Mouse (Mus musculus): Measurements from ENCODE around the gene Tbc1d16.

Gene Tbc1d16

DNA sequence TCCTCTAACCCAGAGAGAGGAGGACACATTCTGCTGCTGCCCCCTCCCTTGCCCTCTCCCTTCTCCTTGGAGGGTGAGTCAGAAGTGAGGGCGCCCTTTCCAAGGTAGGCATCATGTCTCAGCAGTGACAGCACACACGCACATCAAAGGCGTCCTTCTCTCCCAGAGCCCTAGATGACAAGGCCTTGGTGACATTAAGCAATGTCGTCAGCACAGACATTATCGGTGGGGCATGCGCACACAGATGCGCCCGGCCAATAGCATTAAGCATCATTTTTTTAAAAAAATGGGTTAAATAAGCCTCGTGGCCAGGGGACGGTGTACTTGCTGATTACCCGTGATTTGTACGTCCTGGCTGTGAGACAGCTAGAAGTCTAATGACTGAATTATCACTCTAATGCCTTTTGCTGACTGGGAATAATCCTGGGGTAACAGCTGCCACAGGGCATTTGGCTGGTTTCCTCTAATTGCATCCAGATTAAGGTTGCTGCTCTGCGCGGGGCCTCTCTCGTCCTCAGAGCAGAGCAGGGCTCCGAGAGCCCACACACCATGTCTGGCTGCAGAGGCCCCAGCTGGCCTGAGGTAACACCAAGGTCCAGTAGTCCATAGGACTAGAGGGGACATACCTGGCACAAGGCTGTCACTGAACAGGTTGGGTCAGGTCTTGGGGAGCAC lies 83.4 kb downstream of the Tbc1d16 start:
- no peak for DNase-seq (ENCODE audit: low spot score in 2 of 2)

DNA sequence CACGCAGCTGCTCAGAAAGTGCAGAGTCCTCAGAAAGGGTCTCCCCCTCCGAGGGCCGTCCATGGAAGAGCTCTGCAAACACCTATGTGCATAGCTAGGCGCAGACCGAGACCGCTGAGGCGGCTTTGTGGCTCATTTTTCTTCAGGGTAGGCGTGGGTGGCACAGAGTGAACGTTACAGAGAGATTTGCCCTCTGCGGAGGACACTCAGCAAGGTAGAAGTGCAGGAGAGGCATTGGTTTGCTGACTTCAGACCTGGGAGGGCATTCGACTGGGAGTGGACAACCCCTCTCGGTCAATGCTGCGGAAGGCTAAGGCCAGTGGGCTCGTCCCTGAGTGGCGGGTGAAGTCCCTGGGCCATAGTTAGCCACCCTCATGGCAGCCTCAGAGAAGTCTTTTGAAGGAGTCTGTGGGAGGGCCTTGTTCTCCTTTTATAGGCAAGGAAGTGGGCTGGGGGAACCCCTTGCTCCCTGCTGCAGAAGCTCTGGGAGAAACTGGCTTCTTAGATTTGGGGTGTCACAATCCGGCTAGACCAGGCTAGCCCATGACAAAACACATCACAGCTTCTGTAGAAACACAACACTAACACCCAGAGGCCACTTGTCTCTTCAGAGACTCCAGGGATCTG lies 84.8 kb downstream of the Tbc1d16 start:
- DNase-seq (ENCODE audit: low spot score in 2 of 2) = no peak

DNA sequence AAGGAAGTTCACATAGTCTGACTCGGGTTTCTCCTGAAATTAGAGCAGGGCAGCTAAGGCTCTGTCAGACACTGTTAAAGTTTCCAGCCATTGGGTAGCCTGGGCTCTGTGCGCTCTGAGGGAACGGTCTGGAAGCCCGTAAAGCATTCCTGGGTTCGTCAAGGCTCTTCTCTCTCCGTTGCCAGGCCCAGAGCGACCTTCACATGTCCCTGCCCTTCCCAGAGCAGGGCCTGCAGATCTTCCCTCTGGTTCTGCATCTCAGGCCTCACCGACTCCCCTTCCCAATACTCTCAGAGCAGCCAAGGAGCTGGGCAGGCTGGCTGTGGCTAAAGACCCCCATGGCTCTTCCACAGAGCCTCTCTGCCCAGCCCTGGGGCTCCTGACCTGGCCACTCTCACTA lies 85.7 kb downstream of the Tbc1d16 start:
- no peak for DNase-seq (ENCODE audit: low spot score in 2 of 2)

DNA sequence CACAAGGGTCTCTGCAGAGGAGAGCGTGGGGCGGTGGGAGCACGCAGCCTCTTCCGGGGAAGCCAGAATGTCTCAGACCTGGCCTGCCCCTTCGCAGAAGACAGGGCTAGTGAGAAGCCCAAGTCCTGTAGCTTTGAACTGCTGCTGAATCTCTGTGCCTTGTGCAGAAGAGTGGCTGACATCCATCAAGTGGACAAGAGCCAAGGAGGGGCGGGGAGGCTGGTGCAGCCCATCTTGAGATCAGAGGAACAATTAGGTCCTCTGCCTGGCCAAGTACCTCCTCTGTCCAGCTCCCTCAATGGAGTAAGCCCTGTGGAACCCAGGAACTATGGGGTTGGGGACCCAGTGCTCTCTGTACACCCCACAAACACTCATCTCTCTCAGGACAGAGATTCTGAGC lies 89.3 kb downstream of the Tbc1d16 start:
- DNase-seq (ENCODE audit: low spot score in 2 of 2) = no peak

DNA sequence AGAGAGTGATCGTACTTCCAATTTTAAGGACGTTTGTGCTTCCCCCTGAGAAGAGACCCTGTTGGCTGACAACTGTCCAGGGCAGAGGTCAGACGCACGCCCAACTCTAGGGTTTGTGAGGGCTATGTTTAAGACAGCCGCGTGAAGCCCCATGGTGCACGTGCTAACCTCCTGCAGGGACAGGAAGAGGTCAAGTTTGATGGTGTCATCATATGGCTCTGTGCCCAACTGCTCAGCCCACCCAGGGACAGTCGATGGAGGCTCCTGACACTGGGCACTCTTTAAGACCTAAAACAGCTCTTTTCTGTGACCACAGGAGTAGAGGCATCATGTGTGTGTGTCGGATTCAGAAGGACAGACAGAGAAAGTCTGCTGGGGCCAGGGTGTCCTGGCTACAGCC lies 90.1 kb downstream of the Tbc1d16 start:
- no peak for DNase-seq (ENCODE audit: low spot score in 2 of 2)

DNA sequence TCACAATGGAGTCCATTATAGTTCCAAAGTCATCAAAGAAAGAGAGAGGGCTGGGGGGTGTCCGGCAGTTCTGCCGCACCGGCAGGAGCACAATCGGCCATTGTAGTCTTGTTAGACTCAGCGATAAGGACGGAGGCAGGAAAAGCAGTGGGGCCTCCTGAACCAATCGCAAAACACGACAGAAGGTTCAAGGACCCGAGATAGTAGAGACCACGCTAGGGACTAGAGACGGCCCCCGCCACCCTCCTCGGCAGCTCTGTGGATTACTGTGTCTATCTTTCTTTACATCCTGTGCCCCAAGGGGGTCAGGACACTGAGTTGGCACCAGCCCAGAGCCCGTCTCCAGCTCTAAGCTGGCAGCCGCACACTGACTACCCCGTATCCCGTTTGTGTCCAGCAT lies 93.7 kb downstream of the Tbc1d16 start:
- no peak for DNase-seq (ENCODE audit: low spot score in 2 of 2)

DNA sequence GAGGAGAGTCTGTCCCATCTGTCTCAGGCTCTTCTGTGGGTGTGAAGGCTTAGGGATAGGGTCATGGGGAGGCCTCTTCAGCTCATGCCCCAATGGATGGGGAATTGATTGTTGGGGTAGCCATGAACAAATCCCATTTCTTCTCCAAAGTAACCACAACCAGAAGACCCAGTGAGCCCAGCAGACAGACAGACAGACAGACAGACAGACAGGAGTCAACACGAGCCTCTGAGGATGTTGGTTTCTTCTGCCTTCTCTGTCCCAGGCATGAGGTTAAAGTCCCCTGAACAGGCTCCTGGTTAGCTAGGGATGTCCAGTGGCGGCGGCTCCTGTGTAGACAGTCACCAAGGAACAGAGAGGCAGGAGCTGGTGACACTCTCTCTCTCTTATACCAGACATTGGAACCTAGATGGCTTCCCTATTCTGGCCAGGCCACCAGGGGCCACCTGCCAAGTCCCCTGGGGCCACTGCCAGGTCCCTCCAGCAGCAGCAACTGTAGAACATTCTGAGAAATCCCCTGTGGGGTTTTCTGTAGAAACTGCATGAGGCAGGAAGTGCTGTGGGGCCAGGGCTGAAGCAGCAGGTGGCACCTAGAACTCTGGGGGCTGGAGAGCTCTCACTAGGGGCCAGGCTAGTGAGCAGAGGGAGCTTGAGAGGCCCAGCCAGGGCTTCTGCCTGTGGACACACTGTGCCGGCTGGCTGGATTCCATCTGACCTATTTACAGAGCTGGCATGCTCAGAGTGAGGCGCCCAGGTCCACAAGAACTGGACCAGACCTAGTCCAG lies 94.7 kb downstream of the Tbc1d16 start:
- peak; percentile 63 to 75 for DNase-seq (ENCODE audit: low spot score in 2 of 2)

DNA sequence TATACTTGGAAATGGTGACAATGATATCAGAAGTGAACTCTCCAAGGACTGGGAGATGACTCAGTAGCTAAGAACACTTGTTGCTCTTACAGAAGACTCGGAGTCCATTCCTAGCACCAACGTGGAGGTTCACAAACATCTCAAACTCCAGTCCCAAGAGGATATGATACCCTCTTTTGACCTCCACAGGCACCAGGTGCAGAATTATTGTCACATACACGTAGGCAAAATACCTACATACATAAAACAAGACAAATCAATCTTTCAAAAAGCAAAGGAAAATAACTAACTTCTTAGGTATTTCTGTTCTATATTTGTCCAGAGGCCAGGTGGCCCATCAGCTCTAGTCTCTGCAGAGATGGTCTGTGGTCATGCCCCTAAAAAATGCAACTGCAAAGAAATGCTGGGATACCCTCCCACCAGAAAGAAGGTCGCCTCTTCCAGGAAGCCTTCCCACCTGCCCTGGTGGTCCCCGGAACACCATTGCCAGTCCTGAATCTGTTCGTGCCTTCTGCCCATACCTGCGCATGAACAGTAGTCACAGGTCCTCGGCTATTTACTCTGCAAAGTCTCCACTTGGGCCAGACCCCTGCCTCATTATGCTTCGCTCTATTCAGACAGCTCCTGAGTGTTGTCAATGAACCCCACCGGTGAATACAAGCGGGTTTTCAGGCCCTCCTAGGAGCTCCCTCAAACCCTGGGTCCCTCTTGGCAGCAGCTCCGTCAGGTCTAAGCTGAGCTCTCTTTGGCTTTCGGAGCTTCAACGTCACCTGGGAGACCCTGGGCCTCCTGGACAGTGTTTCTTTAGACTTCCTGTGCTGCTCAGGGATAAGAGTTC lies 95.9 kb downstream of the Tbc1d16 start:
- DNase-seq (ENCODE audit: low spot score in 2 of 2) = no peak

DNA sequence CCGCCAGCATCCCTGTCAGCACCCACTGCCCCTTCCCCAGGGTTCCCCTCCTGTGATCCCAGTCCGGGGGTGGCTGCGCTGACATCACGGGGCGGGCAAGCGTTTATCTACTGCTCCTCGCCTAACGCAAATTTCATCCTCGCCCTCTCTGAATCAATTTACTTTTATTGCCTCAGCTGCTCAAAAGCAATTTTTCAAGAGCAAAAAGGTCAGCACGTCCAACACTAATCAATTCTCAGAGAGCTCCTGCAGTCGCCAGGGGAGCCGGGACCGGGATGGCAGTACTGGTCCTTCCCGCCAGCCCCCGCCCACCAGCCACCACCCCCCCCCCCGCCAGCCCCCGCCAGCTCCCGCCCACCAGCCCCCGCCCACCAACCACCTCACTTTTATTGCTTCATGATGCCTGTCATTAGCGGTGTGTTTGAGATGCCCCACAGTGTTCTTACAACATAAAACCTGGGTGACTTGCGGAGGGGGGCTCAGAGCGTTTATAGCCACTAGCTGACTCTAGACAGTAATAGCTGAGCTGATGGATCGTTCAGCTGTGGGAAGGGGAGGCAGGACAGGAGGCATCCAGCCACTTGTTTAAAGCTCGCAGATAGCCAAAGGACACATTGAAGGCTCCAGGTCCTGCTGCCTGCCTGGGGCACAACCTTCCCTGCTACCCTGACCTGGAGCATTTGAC lies 98.1 kb downstream of the Tbc1d16 start:
- no peak for DNase-seq (ENCODE audit: low spot score in 2 of 2)

DNA sequence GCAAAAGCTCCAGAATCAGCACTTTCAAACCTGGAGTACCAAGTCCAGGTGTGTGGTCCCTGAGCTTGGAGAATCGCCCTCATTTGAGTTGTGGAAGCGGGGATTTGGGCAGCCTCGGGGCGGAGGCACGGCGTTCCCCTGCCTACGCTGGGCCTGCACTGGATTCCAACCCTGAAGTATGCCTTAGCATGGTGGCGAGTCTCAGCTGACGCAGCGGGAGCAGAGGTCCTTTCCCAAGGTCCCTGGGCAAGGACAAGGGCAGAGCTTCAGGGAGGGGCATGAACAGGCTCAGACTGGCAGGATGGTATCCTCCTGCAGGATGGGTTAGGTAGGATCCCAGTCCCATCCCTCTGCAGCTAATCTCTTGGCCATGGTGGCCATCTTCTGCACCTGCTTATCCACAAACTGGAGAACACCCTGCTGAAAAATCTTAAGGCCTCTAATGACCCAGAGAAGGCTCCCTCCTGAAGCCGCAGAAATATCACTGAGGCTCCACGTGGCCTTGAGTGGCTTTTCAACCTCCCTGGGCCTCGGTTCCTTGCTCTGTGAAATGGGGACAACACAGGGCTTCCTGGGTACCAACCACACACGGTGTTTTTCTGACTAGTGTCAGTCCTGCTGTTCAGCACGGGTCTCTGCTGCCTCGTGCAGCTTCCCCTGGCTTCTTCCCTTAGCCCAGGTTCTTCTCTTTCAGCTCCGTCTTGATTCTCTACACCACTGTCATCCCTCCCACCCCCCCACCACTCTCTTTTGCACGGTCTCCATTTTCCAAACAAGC lies 98.8 kb downstream of the Tbc1d16 start:
- no peak for DNase-seq (ENCODE audit: low spot score in 2 of 2)

DNA sequence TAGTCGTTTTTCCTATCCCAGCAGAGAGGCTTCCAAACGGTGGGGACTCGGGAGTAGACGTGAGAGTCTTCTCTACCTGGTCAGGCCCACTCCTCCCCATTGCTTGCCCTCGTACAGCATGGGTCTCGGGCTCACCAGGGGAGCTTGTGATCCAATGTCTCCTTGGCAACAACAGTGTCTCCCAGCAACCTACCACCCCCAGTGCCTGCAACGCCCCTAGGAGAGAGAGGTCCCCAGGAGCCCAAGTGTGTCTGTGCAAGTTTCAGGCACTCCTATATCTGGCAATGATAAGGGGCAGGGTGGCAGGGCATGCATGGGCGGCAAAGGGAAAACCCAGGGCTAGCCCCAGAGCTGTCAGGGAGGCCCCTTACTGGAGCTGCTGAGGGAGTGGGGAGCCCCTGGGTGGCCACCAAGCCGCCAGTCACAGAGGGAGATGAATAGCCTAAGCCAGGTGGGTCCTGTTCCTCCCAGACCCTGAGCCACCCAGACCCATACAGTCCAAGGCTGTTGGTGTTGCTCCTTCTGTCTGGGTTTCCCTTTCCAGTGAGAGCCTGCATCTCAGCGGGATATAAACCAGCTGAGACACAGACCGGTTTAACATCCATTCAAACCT lies 99.5 kb downstream of the Tbc1d16 start:
- no peak for DNase-seq (ENCODE audit: low spot score in 2 of 2)

DNA sequence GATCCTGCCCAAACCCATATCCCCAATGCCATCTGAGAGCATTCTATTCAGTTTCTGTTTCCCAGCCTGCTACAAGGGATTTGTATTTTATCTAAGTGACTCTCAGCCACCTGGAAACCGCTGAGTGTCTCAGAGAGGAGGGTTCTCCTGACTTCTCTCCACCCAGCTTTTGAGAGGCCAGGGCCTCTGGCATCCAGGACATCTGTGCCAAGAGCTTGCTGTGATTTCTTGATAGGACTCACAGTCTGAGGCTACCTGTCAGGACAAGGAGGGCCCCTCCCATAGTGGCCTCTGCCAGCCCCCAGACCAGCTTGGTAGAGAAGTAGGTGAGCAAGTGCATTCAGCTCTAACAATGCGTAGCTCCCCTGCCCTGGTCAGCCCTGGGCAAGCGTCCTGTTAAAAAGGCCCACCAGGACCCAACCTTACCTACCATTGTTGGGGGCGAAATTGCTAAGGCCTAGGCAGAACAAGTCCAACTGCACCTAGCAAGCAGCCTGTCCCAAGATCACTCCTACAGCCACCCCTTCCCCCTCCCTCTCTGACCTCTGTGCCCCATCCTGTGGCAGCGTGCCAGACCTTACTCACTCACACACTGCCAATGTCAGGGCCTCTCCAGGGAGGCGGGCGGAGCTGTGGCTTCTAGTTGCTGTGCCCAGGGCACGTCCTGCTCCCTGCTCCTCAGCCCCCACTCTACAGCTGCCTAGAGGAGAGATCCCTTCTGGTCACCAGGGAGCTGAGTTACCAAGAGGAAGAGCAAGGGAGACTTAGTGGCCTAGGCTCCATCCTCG lies 100.4 kb downstream of the Tbc1d16 start:
- DNase-seq (ENCODE audit: low spot score in 2 of 2) = peak in 1 of 2 experiments; percentile 40

DNA sequence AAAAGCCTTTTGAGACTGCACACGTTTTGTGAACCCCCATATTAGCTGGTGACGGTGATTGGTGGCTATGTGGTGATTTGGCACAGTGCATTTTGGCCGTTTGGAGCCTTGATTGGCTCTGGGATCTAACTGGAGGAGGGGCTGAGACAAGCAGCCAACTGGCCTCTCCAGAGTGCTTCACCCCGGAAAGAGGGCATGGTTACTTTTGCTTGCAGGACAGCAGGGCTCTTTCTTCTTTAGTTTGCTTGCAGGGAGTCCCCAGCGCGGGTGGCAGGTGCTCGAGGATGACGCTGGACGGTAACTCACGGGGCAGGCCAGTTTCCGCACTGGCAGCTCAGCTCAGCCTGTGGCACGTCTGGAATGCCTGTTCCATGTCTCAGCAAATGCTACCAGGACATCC lies 101.2 kb downstream of the Tbc1d16 start:
- no peak for DNase-seq (ENCODE audit: low spot score in 2 of 2)

DNA sequence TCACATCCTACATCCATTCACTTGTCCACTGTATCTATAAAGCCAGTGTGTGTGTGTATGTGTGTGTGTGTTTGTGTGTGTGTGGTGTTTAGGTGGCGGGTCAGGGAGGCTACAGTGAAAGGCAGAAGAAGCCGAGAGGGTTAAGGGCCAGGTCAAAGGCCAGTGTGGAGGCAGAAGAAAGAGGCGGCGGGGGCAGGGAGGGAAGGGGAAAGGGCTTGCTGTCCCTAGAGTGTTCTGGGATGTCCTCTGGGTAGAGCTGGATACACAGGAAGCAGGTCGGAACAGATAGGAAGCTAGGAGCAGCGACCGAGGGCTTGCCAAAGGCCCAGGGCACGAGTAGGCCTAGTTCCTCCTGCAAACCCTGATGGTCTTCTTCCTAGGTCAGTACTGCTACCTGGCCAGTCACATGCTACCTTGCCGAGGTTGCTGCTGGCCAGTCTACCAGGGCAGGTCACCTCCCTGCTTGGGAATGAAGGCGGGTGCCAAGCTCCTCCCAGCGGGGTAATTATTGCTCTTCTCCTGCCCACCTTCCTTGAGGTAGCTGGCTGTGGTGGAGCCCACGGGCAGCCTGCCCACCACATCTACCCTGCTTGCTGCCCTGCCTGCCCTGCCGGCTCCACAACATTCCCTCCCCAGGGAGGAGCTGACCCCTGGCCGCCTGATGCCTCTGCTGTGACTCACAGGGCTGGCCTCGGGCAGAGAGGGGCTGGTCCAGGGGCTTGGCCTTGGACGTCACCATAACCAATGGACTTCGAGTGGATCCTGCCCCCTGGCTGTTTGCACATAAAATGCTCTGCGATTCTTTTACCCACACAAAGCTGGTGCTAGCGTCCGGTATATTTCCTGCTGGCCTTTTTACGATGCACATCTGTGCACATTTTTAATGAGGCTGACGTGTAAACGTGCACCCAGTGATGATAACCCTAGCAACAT lies 102.1 kb downstream of the Tbc1d16 start:
- peak in 1 of 2 experiments; percentile 39 for DNase-seq (ENCODE audit: low spot score in 2 of 2)

DNA sequence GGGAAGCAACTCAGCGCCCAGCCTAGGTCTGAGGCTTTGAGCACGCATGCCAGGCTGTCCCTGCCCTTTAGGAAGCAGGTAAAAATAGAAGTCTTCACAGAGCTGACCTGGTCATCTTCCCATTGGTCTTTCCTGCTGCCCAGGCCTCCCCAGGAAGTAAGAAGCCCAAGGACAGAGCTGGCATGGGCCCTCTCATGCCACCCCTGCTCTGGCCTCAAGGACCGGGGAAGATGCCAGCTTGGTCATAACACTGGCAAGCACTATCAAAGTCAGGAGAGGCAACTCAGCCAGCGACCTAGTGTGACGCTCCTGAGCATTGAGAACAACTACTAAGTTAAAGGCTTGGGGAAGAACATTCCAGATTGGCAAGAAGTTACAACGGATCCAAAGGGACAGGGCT lies 103.8 kb downstream of the Tbc1d16 start:
- DNase-seq (ENCODE audit: low spot score in 2 of 2) = no peak

DNA sequence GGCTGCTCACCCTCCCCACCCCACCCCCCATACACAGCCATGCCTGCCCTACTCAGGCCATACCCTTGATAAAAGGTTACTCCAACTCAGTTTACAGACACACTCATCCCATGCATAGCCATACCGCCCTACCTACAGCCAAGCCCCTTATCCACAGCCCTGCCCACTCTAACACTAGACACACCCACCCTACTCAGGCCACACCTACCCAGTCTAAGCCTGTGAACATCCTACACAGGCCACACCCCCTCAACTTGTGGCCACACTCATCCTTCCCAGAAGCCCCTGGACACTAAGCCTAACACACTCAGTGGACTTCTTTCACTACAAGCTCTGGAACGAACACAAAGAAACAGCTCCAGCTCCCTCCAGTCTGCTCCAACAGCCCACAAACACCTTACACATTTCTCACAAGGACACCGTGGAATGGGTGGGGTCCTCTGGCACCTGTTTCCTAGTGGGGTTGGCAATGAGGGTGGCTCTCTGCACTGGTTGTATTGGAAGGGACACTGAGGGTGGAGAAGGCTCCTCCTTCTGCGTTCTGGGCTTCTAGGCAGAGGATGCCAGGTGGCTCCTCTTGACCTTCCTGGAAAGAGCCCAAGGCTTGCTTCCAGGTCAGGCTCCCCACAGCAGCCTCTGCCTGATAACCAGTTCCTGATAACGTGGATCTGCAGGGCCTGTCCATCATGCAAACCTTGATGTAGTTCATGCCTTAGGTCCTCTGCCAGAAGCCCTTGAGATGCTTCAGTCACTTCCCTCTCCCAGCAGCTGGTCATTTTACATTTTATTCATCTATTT lies 104.6 kb downstream of the Tbc1d16 start:
- DNase-seq (ENCODE audit: low spot score in 2 of 2) = no peak

DNA sequence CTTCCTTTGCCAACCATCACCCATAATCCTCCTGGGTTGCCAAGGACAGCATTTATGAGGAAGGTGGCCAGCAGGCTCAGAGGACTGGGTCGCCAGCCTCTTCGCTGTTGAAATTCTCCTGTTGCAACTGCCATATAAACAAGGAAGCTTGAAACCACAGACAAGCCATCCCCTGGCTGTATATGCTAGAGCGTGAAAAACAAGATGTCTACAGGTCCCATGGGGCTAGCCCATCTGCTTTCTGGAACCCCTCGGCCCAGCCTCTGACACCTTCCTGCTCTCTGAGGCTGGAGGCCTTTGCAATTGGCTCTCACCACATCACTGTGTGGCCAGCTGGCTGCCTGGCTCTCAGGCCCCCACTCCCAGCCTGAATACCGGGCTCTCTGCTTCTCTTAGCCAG lies 105.9 kb downstream of the Tbc1d16 start:
- DNase-seq (ENCODE audit: low spot score in 2 of 2) = peak in 1 of 2 experiments; percentile 52

All from spleen, postnatal 4 days (tissue).